Mouse (Mus musculus) left cerebral cortex, postnatal 10 days (tissue): ENCODE results near the gene Rbpms2. TPM values are rescaled to one million over a fixed set of nuclear protein-coding genes. Genes with fewer than 3 reads are reported as not detected.
"Not testable (repeated sequence)": the region's sequence is repeated elsewhere in the genome, so short reads cannot be mapped to it uniquely, and the experiment has no call there.

Source experiments
- DNase-seq, 2 experiments: peaks; one replicate each; pipeline ENCODE4 v3.0.0; 2021 to 2022; ENCODE audit warnings: low spot score in 2 of 2, mixed read lengths in 1 of 2; ENCODE audit errors: extremely low spot score in 1 of 2
- intact Hi-C: fragments of 180-260 bp; cut with DNase I; formaldehyde crosslinking; loops from one replicate; pipeline ENCODE4 v1.15.1; 2025
- total RNA-seq, 2 experiments: library from RNA; stranded (reverse); gene quantifications; 2 replicates each; pipeline ENCODE4 v1.2.3; 2021

Gene Rbpms2
- total RNA-seq, 2 experiments from 2014 or later = 1.6 to 1.8 TPM

DNA sequence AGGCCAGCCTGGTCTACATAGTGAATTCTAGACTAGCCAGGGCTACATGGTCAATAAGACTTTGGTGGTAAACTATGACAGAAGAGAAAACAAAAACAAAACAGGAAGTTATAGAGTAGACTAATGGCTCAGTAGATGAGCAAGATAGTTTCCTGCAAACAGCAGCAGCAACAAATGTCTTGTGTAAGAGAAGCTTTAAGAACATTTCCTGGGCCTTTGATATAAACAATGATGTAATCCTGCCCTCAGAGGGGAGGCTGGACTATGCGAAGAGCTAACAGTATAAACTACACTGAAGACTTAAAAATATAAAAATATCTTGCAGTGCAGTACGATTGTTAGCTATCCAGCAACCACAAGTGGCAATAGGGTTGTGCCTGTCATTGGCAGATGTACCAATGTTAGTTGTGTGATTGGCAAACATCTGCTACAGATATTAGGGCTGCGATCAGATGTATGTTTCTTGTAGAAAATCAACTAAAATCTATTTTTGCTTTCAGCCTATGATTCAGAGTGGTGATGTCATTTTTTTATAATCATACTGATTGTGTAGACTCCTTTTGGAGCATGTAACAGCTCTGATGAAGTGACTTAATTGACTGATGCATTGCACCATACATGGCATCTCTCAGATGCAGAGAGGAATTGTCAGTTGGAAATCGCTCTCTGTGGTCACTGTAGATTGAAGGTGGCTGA, 51.6 kb downstream of the Rbpms2 start:
- intact Hi-C loops = no loop called here
- DNase-seq = no peak

GRCm38 (mm10) chr9:65681634-65681940, 52.1 kb downstream of the Rbpms2 start:
- intact Hi-C loops = no loop called here
- DNase-seq = no peak

DNA sequence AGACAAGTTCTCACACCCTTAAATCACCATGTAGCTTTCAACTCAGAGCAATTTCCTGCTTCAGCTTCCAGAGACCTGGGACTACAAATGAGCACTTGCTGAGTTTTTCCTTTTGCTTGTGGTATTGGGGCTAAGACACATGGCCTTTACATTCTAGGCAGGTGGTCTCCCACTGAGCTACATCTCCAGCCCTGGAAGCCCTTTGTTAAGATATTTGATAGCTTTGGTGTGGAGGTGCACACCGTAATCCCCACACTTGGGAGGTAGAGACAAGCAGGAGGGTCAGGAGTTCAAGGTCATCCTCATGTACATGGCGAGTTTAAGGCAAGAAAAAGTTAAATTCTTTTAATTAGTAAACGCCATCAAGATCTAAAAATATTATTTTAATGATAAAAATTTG, 52.7 kb downstream of the Rbpms2 start:
- no peak for DNase-seq
- intact Hi-C loops = no loop called here

GRCm38 (mm10) chr9:65682994-65683393, 53.5 kb downstream of the Rbpms2 start:
- DNase-seq = no peak
- intact Hi-C loops = no loop called here

GRCm38 (mm10) chr9:65684704-65685103, 55.3 kb downstream of the Rbpms2 start:
- intact Hi-C loops = no loop called here
- DNase-seq = no peak

GRCm38 (mm10) chr9:65689869-65690268, 60.4 kb downstream of the Rbpms2 start:
- intact Hi-C loops = loop anchor here (10.0 kb wide), 1 partner anchor 305 kb away; no protein-coding TSS in a partner anchor
- DNase-seq = not testable (repeated sequence)

GRCm38 (mm10) chr9:65692466-65692865, 63.0 kb downstream of the Rbpms2 start:
- intact Hi-C loops = loop anchor here (10.0 kb wide), 1 partner anchor 302 kb away; no protein-coding TSS in a partner anchor
- DNase-seq = no peak

DNA sequence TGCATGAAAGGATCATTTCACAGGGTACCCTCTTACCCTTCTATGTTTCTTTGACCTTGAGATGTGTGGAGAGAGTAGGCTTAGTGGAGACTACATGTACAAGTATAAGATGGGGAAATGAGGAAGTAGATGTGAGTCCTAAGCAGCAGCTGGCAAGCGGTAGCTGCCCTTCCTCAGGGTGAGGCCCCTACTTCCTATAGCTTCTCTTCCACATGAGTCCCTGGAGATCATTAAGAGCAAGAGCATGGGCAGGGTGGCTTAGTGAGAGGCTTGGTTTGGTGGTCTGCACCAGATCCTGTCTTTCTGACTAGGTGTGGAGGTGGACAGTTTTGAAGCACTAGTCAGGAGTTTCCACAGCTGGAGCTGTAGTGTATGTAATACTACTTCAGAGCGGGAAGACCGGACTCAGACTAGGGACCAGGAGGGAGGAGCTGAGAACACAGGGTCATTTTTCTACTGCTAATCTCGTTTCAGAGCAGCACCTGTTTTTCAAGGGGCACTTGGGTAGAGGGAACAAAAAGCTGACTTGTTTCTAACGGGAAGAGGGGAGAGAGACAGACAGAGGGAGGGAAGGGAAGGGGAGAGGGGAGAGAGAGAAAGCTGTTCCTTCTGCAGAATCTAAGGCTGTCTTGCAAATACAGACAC, 63.6 kb downstream of the Rbpms2 start:
- no peak for DNase-seq
- intact Hi-C loops = loop anchor here (10.0 kb wide), 1 partner anchor 302 kb away; no protein-coding TSS in a partner anchor

DNA sequence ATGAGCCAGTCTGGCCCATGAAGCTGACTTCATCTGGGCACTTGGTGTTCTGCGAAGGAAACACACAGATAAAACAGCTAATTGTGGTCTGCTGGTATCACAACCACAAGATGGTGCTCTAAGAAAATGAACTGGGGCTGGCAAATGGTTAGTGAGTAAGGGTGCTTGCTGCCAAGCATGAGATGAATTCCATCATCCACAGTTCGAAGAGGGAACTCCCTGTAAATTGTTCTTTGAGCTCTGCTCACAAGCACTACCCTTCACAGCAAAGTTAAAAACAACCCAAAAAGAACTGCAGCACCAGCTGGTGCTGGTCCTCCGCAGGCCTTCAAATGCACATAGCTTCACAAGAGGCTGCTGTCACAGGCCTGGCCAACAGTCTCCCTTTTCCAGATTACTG, 66.2 kb downstream of the Rbpms2 start:
- intact Hi-C loops = loop anchor here (2.0 to 10.0 kb wide), 3 partner anchors 132 to 299 kb away; partner anchors contain the start of gene Zfp609
- peak in 1 of 2 experiments; percentile 73 for DNase-seq

GRCm38 (mm10) chr9:65696337-65696736, 66.9 kb downstream of the Rbpms2 start:
- intact Hi-C loops = loop anchor here (5.0 to 10.0 kb wide), 2 partner anchors 131 to 298 kb away; partner anchors contain the start of gene Zfp609
- no peak for DNase-seq

- no peak for DNase-seq
- intact Hi-C loops = loop anchor here (5.0 to 10.0 kb wide), 2 partner anchors 130 to 297 kb away; partner anchors contain the start of gene Zfp609
Observed at GRCm38 (mm10) chr9:65697356-65697755, 67.9 kb downstream of the Rbpms2 start.

DNA sequence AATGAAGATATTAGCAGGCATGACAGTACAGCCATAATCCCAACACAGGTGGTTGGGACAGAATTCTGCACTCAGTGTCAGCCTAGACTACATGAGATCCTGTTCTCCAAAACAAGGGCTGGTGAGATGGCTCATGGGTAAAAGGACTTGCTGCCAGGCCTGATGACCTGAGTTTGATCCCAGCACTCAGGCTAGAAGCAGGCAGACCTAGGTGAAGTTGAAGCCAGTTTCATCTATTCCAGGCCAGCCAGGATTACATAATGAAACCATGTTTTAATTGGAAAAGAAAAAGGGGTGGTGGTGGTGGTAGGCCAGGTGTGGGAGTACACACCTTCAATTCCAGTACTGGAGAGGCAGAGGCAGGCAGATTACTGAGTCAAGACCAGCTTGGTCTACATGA, 68.5 kb downstream of the Rbpms2 start:
- DNase-seq = no peak
- intact Hi-C loops = loop anchor here (5.0 to 10.0 kb wide), 2 partner anchors 129 to 297 kb away; partner anchors contain the start of gene Zfp609

GRCm38 (mm10) chr9:65700504-65700903, 71.1 kb downstream of the Rbpms2 start:
- DNase-seq = no peak
- intact Hi-C loops = no loop called here

- intact Hi-C loops = no loop called here
- DNase-seq = no peak
Observed at GRCm38 (mm10) chr9:65702286-65702685, 72.8 kb downstream of the Rbpms2 start.

- no peak for DNase-seq
- intact Hi-C loops = no loop called here
Observed at GRCm38 (mm10) chr9:65703241-65703640, 73.8 kb downstream of the Rbpms2 start.

- intact Hi-C loops = no loop called here
- DNase-seq = no peak
Observed at GRCm38 (mm10) chr9:65703926-65704595, 74.6 kb downstream of the Rbpms2 start.
